Mouse (Mus musculus) liver, adult 2 months (tissue): ENCODE results near the gene Nav2.

Experiments
- CTCF ChIP-seq: fragments of 200-500 bp; IDR thresholded peaks from 2 replicates; pipeline ENCODE4 v1.5.1; 2011; ENCODE audit warnings: low read depth, low read length, control low read depth
- POLR2A ChIP-seq: fragments of 200-500 bp; IDR thresholded peaks from 2 replicates; pipeline ENCODE4 v1.6.1; 2011; ENCODE audit warnings: low read length, control low read depth; ENCODE audit not compliant: insufficient read depth; ENCODE audit errors: extremely low read depth

- no peak for TF ChIP-seq CTCF
- no peak for TF ChIP-seq POLR2A
Measured at GRCm38 (mm10) chr7:49313945-49314344, 405.4 kb downstream of the Nav2 start.
